12 mouse cellular contexts compared by ENCODE assay signal in genomic region chr11:87686407-87686806, GRCm38 (mm10). TPM values are rescaled to one million over a fixed set of nuclear protein-coding genes. Genes with fewer than 3 reads are reported as not detected.
DNase-seq lines count a peak whose midpoint lies in the region; ATAC-seq and TF ChIP-seq lines count a peak whose summit lies in the region.
"Had no signal": no experiment of that assay in that cellular context is flagged by ENCODE, and none has a peak within 500 bp of the region (broad histone marks: within the 10 kb centered on the region; RNA-seq: fewer than 3 reads in every experiment).

No protein-coding gene starts in this region.

- no peak for DNase-seq in kidney, postnatal 0 days (ENCODE audit: low spot score)
- DNase-seq in kidney, postnatal 4 days, result no peak
- DNase-seq in thymus, postnatal 14 days, result peak; percentile 27
- DNase-seq in thymus, postnatal 4 days, result no peak
- peak; percentile 45 for DNase-seq in c-Kit-positive CD71-negative TER-119-negative erythroid progenitor cells, embryonic 14.5 days (ENCODE audit: low read depth)
- no peak for DNase-seq in cerebellum, postnatal 10 days
- DNase-seq in spleen, postnatal 10 days (ENCODE audit: low spot score in 2 of 2), result no peak
- no peak for DNase-seq in frontal cortex, postnatal 14 days (ENCODE audit: low spot score in 2 of 2)
- DNase-seq: right cerebral cortex, adult 18-20 months had no signal

- H3K36me3 ChIP-seq in kidney, postnatal 0 days (ENCODE audit: insufficient read depth, low read length), result no peaks in the 10 kb centered on the region

- no peak overlapping the region for H3K4me2 ChIP-seq in kidney, postnatal 0 days (ENCODE audit: low read length)

- no peaks in the 10 kb centered on the region for H3K9me3 ChIP-seq in kidney, postnatal 0 days (replicated peaks; ENCODE audit: low read length)

- no peaks in the 10 kb centered on the region for H3K27me3 ChIP-seq in kidney, postnatal 0 days (ENCODE audit: insufficient read depth, low read length)

- no peak for ATAC-seq in kidney, postnatal 0 days (replicated peaks; ENCODE audit: low FRiP score, low read depth)
- ATAC-seq: intestine, postnatal 0 days had no signal

- H3K4me3 ChIP-seq in kidney, postnatal 0 days (replicated peaks; ENCODE audit: low read depth, low read length), result no peak overlapping the region
- H3K4me3 ChIP-seq: erythroblast, embryonic 14.5 days had no signal

- 51% methylated on average over 7 of the region's 7 CpGs for WGBS in kidney, postnatal 0 days

- no peak for TF ChIP-seq CTCF in kidney, postnatal 0 days (IDR thresholded peaks at IDR 0.05; ENCODE audit: low read depth)

- H3K27ac ChIP-seq in kidney, postnatal 0 days, result peak overlapping the region; percentile 31; the same call in 1 of the 2 replicates
- H3K27ac ChIP-seq: liver, embryonic 14.5 days had no signal

- peaks cover 8% of the 10 kb centered on the region for H3K4me1 ChIP-seq in kidney, postnatal 0 days (replicated peaks; ENCODE audit: insufficient read depth, low read length)

- no peak overlapping the region for H3K9ac ChIP-seq in kidney, postnatal 0 days (ENCODE audit: low read depth, low read length)
- H3K9ac ChIP-seq: liver, embryonic 14.5 days had no signal

RNA-seq across cellular contexts. Expression of gene Rnf43, which starts 23.9 kb away (rescaled TPM):
- polyA plus RNA-seq in kidney, postnatal 0 days (2015; fragmentation: Nextera tagmentation; extraction: Ambion mirVana), result 5.5 and 6.2 TPM in 2 replicates

RNA-seq across cellular contexts. Expression of gene Supt4a, which starts 50.9 kb away (rescaled TPM):
- polyA plus RNA-seq in kidney, postnatal 0 days (2015; fragmentation: Nextera tagmentation; extraction: Ambion mirVana), result 165 and 171 TPM in 2 replicates

Comparison
In these comparisons a context has a peak if more than half of its experiments do, and no peak if none do; other contexts are left out.
1. DNase-seq: peak in thymus, postnatal 14 days (single experiment) and c-Kit-positive CD71-negative TER-119-negative erythroid progenitor cells, embryonic 14.5 days (single experiment); none in kidney, postnatal 0 days (single experiment), kidney, postnatal 4 days (0 of 2), thymus, postnatal 4 days (single experiment), cerebellum, postnatal 10 days (0 of 2), spleen, postnatal 10 days (0 of 2) and frontal cortex, postnatal 14 days (0 of 2).